Mouse (Mus musculus) limb, embryonic 10.5 days (tissue): ENCODE results near the gene Gm11634. TPM values are rescaled to one million over a fixed set of nuclear protein-coding genes. Genes with fewer than 3 reads are reported as not detected.
"Not testable (repeated sequence)": the region's sequence is repeated elsewhere in the genome, so short reads cannot be mapped to it uniquely, and the experiment has no call there.

Source experiments
- DNase-seq: peaks from one replicate; pipeline ENCODE4 v3.0.0-alpha.2; 2017; ENCODE audit warnings: low spot score
- H3K27ac ChIP-seq: fragments of 300-500 bp; sonication (generic); 2 replicates; pipeline ENCODE4 v1.5.1; 2016; ENCODE audit warnings: mild to moderate bottlenecking
- H3K27me3 ChIP-seq: fragments of 300-500 bp; sonication (generic); 2 replicates; pipeline ENCODE4 v1.6.1; 2016; ENCODE audit warnings: low read depth, mild to moderate bottlenecking; ENCODE audit not compliant: poor library complexity, severe bottlenecking
- H3K36me3 ChIP-seq: fragments of 300-500 bp; sonication (generic); 2 replicates; pipeline ENCODE4 v1.6.1; 2016; ENCODE audit warnings: mild to moderate bottlenecking, moderate library complexity
- H3K4me1 ChIP-seq: fragments of 300-500 bp; sonication (generic); 2 replicates; pipeline ENCODE4 v1.6.1; 2016
- H3K4me3 ChIP-seq: fragments of 300-500 bp; sonication (generic); 2 replicates; pipeline ENCODE4 v1.5.1; 2016; ENCODE audit warnings: mild to moderate bottlenecking, moderate library complexity
- H3K9me3 ChIP-seq: fragments of 300-500 bp; sonication (generic); replicated peaks from 2 replicates; pipeline ENCODE4 v1.6.1; 2016; ENCODE audit warnings: mild to moderate bottlenecking
- WGBS: fragments of 180-500 bp; shearing (Covaris S2); methylation state at CpG from one replicate; pipeline ENCODE4 v1.1.7; 2016; 5-methylcytosine and 5-hydroxymethylcytosine counted together
- polyA plus RNA-seq: library from polyadenylated mRNA; unstranded; fragments of >200 nt; fragmentation: Nextera tagmentation; extraction: Ambion mirVana; gene quantifications from 2 replicates; pipeline ENCODE4 v1.2.1, GENCODE M21; 2016

Gene Gm11634
- polyA plus RNA-seq, 1 experiment from 2014 or later = not detected

DNA sequence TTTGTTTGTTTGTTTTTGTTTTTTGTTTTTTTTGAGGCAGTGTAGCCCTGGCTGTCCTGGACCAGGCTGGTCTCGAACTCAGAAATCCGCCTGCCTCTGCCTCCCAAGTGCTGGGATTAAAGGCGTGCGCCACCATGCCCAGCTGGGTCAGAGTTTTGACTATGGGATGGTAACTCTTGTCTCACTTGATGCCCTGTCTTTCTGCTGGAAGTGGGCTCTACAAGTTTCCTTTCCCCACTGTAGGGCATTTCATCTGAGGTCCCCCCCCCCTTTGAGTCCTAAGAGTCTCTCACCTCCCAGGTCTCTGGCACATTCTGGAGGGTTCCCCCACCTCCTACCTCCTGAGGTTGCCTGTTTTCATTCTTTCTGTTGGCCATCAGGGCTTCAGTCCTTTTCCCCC lies 8.1 kb upstream of the Gm11634 start:
- H3K27me3 ChIP-seq, H3K27ac ChIP-seq, H3K4me3 ChIP-seq, DNase-seq, H3K4me1 ChIP-seq, H3K36me3 ChIP-seq, H3K9me3 ChIP-seq: not testable (repeated sequence)
- WGBS = 91% methylated on average over 4 of the region's 4 CpGs

DNA sequence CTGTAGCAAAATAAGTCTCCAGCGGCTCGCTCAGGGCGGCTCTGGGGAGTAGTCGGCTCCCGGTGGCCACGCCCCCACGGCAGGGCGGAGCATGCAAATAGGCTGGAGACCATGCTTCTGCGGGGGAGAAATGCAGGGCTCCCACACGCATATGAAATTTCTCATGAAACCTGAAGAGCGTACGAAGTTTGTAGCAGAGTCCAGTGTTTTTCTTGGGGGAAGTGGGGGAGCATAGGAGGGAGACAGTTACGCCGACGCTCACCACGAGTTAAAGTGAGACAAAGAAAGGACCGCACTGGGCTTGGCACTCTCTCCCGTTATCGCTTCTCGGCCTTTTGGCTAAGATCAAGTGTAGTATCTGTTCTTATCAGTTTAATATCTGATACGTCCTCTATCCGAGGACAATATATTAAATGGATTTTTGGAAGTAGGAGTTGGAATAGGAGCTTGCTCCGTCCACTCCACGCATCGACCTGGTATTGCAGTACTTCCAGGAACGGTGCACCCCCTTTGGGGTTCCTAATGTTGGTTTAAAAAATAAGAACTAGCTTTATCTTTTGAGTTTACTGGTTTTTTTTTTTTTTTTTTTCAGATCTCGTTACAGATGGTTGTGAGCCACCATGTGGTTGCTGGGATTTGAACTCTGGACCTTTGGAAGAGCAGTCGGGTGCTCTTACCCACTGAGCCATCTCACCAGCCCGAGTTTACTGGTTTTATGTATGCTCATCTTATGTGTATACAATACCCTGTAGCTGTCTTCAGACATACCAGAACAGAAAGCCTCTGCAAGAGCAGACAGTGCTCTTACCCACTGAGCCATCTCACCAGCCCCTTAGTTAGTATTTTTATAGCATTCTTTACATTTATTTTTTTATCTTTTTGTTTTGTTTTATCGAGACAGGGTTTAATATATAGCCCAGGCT lies 5.7 kb upstream of the Gm11634 start:
- not testable (repeated sequence) for H3K27me3 ChIP-seq, H3K36me3 ChIP-seq, H3K9me3 ChIP-seq, H3K4me1 ChIP-seq
- 1% methylated on average over 30 of the region's 30 CpGs for WGBS
- Histone ChIP-seq H3K27ac (peak overlapping the region; percentile 78), H3K4me3 (peak overlapping the region; percentile 32)
- DNase-seq = peak; percentile 85

DNA sequence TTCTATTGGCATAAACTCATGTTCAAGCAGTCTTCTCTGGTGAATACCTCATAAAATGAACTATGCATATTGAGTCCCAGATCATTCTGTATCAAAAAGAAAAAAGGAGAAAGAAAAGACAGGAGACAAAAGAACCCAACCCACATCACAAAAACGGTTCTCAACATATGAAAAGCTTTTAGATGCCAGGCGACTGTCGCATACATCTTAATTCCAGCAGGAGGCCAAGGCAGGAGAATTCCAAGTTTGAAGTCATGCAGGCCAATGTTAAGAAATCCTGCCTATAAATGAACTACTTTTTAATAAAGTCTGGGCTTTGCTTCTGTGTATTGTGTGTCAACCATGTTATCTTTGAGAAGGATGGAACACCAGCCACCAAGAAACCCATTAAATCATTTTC lies 5.1 kb upstream of the Gm11634 start:
- Histone ChIP-seq H3K27me3 (no peaks in the 10 kb centered on the region), H3K4me3 (peak overlapping the region; percentile 32), H3K27ac (0 out of 2 replicates have a peak overlapping the region, but pooled peaks have one; percentile 78), H3K9me3 (no peaks in the 10 kb centered on the region), H3K36me3 (no peaks in the 10 kb centered on the region), H3K4me1 (no peaks in the 10 kb centered on the region)
- 3% methylated on average over 3 of the region's 3 CpGs for WGBS
- no peak for DNase-seq

DNA sequence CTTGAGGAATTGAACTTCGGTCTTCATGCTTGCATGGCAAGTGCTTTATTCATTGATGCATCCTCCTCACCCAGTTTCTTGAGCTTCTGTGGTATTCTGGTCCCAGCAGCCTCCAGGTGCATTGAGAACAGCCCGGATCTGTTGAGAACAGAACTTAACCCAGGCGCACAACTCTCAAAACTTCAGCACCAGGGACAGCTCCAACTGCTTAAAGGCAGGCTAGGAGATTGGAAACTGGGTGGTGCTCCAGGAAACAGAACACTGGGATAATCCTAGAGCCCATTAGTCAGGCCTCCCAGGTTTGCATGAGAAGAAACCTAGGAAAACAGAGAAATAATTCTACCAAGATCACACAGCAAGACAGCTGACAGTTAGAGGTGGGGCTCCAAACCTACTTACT lies 3.4 kb upstream of the Gm11634 start:
- Histone ChIP-seq H3K36me3 (no peaks in the 10 kb centered on the region), H3K9me3 (no peaks in the 10 kb centered on the region), H3K27me3 (no peaks in the 10 kb centered on the region), H3K4me3 (no peak overlapping the region), H3K27ac (no peak overlapping the region), H3K4me1 (no peaks in the 10 kb centered on the region)
- 11% methylated on average over 3 of the region's 3 CpGs for WGBS
- DNase-seq = peak; percentile 83

DNA sequence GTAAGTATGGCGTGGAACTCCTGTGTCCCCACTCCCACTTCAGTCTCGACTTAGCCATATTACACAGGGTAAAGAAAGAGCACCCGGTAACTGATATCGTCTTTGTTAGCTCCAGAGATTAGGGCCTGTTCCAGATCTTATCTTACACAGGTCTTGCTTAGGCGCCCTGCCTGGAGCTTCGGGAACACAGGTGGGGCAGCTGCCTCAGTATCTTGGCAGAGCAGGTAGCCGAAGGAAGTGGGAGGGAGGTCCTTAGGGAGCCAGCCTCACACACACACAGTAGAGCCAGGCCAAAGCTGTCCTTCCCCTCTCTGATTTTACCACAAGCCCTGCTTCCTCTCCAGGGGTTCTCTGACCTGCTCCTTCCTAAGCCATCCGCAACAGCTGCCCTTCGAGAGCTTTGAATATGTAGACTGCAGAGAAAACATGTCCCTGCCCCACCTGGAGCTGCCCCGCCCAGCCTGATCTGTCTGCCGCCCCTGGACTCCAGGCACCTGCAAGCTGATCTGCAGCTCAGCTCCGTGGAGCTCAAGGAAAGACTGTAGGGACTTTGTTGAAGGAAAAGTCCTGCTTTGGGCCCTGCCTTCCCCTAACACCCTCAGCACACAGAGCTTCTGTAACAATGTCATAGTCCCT lies 8.9 kb downstream of the Gm11634 start:
- no peaks in the 10 kb centered on the region for H3K9me3 ChIP-seq
- H3K27me3 ChIP-seq = no peaks in the 10 kb centered on the region
- DNase-seq = no peak
- 0 out of 2 replicates have a peak, but pooled peaks cover 4% of the 10 kb centered on the region for H3K36me3 ChIP-seq
- H3K4me3 ChIP-seq = no peak overlapping the region
- no peak overlapping the region for H3K27ac ChIP-seq
- WGBS = 79% methylated on average over 12 of the region's 12 CpGs
- H3K4me1 ChIP-seq = peaks cover 11% of the 10 kb centered on the region

DNA sequence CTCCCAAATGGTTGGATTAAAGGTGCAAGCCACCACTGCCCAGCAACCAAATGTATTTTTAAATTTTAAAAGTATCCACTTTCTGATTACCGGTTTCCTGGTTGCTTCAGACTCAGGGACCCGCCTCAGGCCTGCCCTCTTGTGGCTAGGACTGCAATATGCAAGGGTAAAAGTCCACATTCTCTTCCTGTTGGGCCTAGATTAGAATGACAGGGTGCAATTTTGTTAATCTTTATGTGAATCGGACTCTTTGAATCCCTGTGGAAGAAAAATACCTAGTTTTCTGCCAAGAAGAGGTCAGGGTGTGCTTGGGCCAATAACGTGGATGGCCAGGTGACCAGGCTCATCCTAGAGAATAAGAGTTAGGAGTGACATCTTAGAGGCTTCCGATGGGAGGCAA lies 9.6 kb downstream of the Gm11634 start:
- H3K9me3 ChIP-seq = no peaks in the 10 kb centered on the region
- no peak overlapping the region for H3K27ac ChIP-seq
- no peak overlapping the region for H3K4me3 ChIP-seq
- H3K4me1 ChIP-seq = peaks cover 11% of the 10 kb centered on the region
- WGBS = 34% methylated on average over 5 of the region's 5 CpGs
- DNase-seq = peak; percentile 63
- 0 out of 2 replicates have a peak, but pooled peaks cover 4% of the 10 kb centered on the region for H3K36me3 ChIP-seq
- H3K27me3 ChIP-seq = no peaks in the 10 kb centered on the region

DNA sequence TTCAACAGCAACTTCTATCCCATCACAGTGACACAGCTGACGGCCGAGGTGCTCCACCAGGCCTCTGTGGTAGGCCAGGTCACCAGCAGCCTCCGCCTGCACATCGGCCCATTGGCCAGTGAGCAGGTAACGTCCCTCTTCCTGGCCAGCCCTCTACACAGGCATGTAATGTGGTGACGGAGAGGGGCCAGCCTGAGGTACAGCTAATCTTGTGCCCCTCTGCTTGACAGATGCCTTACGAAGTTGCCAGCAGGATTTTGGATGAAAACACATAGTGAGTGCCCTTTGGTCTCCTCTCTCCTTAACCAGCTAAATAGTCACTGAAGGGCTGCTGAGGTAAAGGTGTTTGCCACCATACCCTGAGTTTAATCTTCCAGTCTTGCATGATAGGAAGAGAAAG lies 10.2 kb downstream of the Gm11634 start:
- DNase-seq = no peak
- 0 out of 2 replicates have a peak, but pooled peaks cover 4% of the 10 kb centered on the region for H3K36me3 ChIP-seq
- no peak overlapping the region for H3K4me3 ChIP-seq
- WGBS = 90% methylated on average over 7 of the region's 7 CpGs
- H3K27ac ChIP-seq = no peak overlapping the region
- peaks cover 6% of the 10 kb centered on the region for H3K4me1 ChIP-seq
- no peaks in the 10 kb centered on the region for H3K27me3 ChIP-seq
- H3K9me3 ChIP-seq = no peaks in the 10 kb centered on the region

DNA sequence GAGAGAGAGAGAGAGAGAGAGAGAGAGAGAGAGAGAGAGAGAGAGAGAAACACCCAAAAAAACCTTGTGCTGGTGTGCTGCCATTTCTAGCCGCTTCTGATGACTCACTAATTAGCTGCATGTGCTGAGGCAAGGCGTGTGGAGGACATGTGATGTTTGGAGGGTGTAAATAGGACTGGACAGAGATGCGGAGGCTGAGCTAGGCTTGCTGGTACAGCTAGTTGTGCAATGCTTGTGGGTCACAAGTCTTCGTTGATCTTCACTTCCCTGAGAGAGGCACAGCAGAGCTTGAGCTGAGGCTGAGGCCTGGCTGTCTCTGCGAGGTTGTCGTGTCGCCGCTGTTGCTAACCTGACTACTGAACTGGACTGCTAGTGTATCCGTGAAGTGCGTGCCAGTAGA lies 11.4 kb downstream of the Gm11634 start:
- WGBS = 88% methylated on average over 10 of the region's 10 CpGs
- no peak for DNase-seq
- Histone ChIP-seq H3K9me3 (no peaks in the 10 kb centered on the region), H3K4me3 (no peak overlapping the region), H3K27me3 (no peaks in the 10 kb centered on the region), H3K36me3 (0 out of 2 replicates have a peak, but pooled peaks cover 4% of the 10 kb centered on the region), H3K27ac (no peak overlapping the region), H3K4me1 (no peaks in the 10 kb centered on the region)

DNA sequence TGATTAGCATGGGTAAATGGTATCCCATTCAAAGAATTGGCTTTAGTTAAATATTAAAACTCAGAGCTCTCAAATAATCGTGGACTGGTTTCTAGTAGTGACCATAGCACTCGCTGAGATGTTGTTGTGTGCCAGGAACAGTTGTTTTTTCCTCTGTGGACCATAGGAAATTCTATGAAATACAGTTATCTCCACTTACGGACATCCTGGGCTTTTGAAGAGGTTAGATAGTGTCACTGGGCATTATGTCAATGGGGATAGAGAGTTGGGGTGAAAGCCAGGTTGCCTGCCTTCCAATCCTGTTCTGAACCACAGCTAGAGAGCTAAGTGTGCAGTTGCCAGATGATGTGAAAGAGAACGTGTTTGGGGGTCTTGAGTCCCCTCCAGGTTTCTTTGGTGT lies 13.3 kb downstream of the Gm11634 start:
- no peaks in the 10 kb centered on the region for H3K27me3 ChIP-seq
- 84% methylated on average over 4 of the region's 4 CpGs for WGBS
- H3K36me3 ChIP-seq = peaks cover 10% of the 10 kb centered on the region
- no peak for DNase-seq
- H3K4me1 ChIP-seq = peaks cover 9% of the 10 kb centered on the region
- no peak overlapping the region for H3K27ac ChIP-seq
- no peaks in the 10 kb centered on the region for H3K9me3 ChIP-seq
- no peak overlapping the region for H3K4me3 ChIP-seq

DNA sequence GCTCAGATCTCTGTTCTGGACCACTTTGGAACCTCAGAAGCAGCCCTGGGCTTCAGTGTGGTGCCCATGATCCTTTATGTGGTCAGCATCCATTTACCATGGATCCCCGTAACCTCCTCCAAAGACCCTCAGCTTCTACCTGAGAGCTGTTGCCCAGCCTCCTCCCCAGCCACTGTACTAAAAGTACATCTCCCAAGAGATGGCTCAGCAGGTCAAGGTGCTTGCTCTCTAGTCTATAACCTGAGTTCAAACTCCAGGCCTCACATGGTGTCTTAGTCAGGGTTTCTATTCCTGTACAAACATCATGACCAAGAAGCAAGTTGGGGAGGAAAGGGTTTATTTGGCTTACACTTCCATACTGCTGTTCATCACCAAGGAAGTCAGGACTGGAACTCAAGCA lies 14.0 kb downstream of the Gm11634 start:
- DNase-seq, H3K9me3 ChIP-seq, H3K27me3 ChIP-seq, H3K27ac ChIP-seq, H3K4me1 ChIP-seq, H3K4me3 ChIP-seq: not testable (repeated sequence)
- 96% methylated on average over 1 of the region's 1 CpGs for WGBS
- H3K36me3 ChIP-seq = peaks cover 17% of the 10 kb centered on the region

DNA sequence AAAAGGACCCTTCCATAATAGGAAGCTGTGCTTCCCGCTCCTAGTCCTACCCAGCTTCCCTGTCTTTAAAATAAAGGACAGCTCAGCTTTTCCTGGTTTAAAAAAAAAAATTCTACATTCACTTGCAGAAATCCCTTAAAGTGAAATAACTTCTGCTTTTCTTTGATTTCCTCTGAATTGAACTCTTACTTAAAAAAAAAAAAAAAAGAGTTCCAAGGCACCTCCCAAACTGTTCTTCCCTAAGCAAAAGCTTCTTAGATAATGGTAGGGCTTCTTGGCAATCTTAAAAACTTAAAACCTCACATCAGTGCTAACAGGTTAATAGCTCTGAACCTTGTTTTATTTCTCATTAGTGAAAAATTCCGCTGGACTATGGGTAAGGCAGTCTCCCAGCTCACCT lies 15.9 kb downstream of the Gm11634 start:
- Histone ChIP-seq H3K4me3 (no peak overlapping the region), H3K9me3 (no peaks in the 10 kb centered on the region), H3K36me3 (peaks cover 36% of the 10 kb centered on the region), H3K27ac (no peak overlapping the region), H3K4me1 (peaks cover 9% of the 10 kb centered on the region), H3K27me3 (no peaks in the 10 kb centered on the region)
- WGBS = 91% methylated on average over 2 of the region's 2 CpGs
- DNase-seq = no peak

DNA sequence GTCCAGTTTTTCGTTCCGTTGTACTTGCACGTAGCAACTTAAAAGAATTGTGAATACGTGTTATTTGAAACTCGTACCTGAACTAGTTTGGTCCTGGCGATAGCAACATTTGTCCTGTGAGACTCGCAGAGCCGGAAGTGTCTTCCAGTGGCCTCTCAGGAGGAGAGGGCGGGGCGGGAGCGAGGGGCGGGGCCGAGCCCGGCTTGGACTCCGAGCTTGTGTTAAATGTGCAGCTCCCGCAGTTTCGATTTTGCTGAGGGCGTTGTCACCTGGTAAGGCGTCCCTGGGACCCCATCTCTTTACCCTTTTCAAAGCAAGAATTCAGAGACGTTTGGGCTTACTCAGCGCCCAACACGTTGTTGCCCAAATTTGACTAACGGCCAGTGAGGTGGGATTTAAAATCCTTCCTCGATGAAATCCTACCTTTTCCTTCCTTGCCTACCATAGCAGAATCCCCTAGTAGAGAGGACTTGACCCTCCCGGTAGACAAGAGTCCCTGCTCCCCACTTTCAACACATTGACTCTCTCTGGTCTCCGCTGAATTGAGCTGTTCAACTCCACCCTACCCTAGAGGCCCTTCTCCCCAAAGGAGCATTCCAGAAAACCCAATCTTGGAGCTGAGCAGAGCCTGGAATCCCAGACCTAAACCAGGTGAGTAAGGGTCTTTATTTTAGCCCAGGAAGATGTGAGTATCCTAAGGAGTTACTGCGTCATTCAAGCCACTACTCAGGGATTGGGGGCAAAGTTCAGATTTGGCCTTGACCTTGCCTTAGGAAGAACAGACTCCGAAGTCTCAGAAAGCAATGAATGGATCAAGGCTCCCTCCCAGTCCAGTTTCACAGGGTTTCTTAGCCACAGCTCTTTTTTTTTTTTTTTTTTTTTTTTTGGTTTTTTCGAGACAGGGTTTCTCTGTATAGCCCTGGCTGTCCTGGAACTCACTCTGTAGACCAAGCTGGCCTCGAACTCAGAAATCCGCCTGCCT lies 16.7 kb downstream of the Gm11634 start, which contains the start of gene Tmem106a:
Gene Tmem106a, plus strand, starts transcription at position 189 of the 982 bp plus-strand sequence.
- no peaks in the 10 kb centered on the region for H3K9me3 ChIP-seq
- peaks cover 9% of the 10 kb centered on the region for H3K4me1 ChIP-seq
- H3K36me3 ChIP-seq = peaks cover 40% of the 10 kb centered on the region
- H3K27ac ChIP-seq = peak within 1 kb of the TSS; percentile 61
- peak; percentile 82 for DNase-seq
- WGBS = 21% methylated on average over 31 of the region's 31 CpGs
- peak within 1 kb of the TSS; percentile 51 for H3K4me3 ChIP-seq
- H3K27me3 ChIP-seq = no peaks in the 10 kb centered on the region
